Comparison of ENCODE assay signal across 8 mouse cellular contexts in genomic region chr13:51792729-51793424, GRCm38 (mm10). TPM values are rescaled to one million over a fixed set of nuclear protein-coding genes. Genes with fewer than 3 reads are reported as not detected.
DNase-seq lines count a peak whose midpoint lies in the region; ATAC-seq and TF ChIP-seq lines count a peak whose summit lies in the region.

No protein-coding gene starts in this region.

- no peaks in the 10 kb centered on the region for H3K27me3 ChIP-seq in forebrain, embryonic 14.5 days (replicated peaks; ENCODE audit: control insufficient read depth, insufficient read depth, low read length)
- peaks cover 11% of the 10 kb centered on the region for H3K27me3 ChIP-seq in hindbrain, embryonic 11.5 days (ENCODE audit: control insufficient read depth, insufficient read depth, low read length)
- H3K27me3 ChIP-seq in limb, embryonic 15.5 days: peaks cover 13% of the 10 kb centered on the region; the same call in 1 of the 2 replicates
- peaks cover 13% of the 10 kb centered on the region for H3K27me3 ChIP-seq in midbrain, embryonic 14.5 days (ENCODE audit: control insufficient read depth, insufficient read depth, low read length)
- 0 out of 2 replicates have a peak, but pooled peaks cover 9% of the 10 kb centered on the region for H3K27me3 ChIP-seq in stomach, embryonic 15.5 days (replicated peaks)

- no peaks in the 10 kb centered on the region for H3K9me3 ChIP-seq in forebrain, embryonic 14.5 days (replicated peaks; ENCODE audit: control insufficient read depth, low read length)
- no peaks in the 10 kb centered on the region for H3K9me3 ChIP-seq in hindbrain, embryonic 11.5 days (ENCODE audit: control insufficient read depth, low read length)
- H3K9me3 ChIP-seq in limb, embryonic 15.5 days: no peaks in the 10 kb centered on the region
- no peaks in the 10 kb centered on the region for H3K9me3 ChIP-seq in midbrain, embryonic 14.5 days (ENCODE audit: control insufficient read depth, low read length)
- H3K9me3 ChIP-seq in stomach, embryonic 15.5 days: no peaks in the 10 kb centered on the region

- no peaks in the 10 kb centered on the region for H3K36me3 ChIP-seq in forebrain, embryonic 14.5 days (ENCODE audit: control insufficient read depth, insufficient read depth, low read length)
- no peaks in the 10 kb centered on the region for H3K36me3 ChIP-seq in hindbrain, embryonic 11.5 days (ENCODE audit: control insufficient read depth, insufficient read depth, low read length)
- no peaks in the 10 kb centered on the region for H3K36me3 ChIP-seq in limb, embryonic 15.5 days
- H3K36me3 ChIP-seq in midbrain, embryonic 14.5 days (ENCODE audit: control insufficient read depth, insufficient read depth, low read length): no peaks in the 10 kb centered on the region
- no peaks in the 10 kb centered on the region for H3K36me3 ChIP-seq in stomach, embryonic 15.5 days

- TF ChIP-seq POLR2A in brain, embryonic 14.5 days (IDR thresholded peaks at IDR 0.05; ENCODE audit: borderline replicate concordance, extremely low read depth, insufficient read depth, insufficient read length, poor library complexity, severe bottlenecking): no peak

- H3K9ac ChIP-seq in forebrain, embryonic 14.5 days (ENCODE audit: low read length): peak overlapping the region; percentile 90
- peak overlapping the region; percentile 73 for H3K9ac ChIP-seq in hindbrain, embryonic 11.5 days (ENCODE audit: low read depth, low read length)
- peak overlapping the region; percentile 70 for H3K9ac ChIP-seq in limb, embryonic 15.5 days
- peak overlapping the region; percentile 85 for H3K9ac ChIP-seq in midbrain, embryonic 14.5 days (replicated peaks; ENCODE audit: low read length)
- H3K9ac ChIP-seq in stomach, embryonic 15.5 days: peak overlapping the region; percentile 75

- 2% methylated on average over 41 of the region's 43 CpGs for WGBS in forebrain, embryonic 14.5 days
- WGBS in hindbrain, embryonic 11.5 days: 4% methylated on average over 43 of the region's 43 CpGs
- WGBS in limb, embryonic 15.5 days: 2% methylated on average over 43 of the region's 43 CpGs
- 2% methylated on average over 43 of the region's 43 CpGs for WGBS in midbrain, embryonic 14.5 days
- WGBS in stomach, embryonic 15.5 days: 3% methylated on average over 43 of the region's 43 CpGs

- no peak for DNase-seq in frontal cortex, adult 2 months (ENCODE audit: extremely low spot score in 1 of 2, low spot score in 1 of 2)
- peak; percentile 39 for DNase-seq in brain, embryonic 14.5 days (ENCODE audit: low read depth)
- DNase-seq in forebrain, embryonic 14.5 days (ENCODE audit: low spot score): peak; percentile 34
- DNase-seq in hindbrain, embryonic 11.5 days (ENCODE audit: low spot score): peak; percentile 64
- DNase-seq in midbrain, embryonic 14.5 days: peak; percentile 64

- H3K27ac ChIP-seq in forebrain, embryonic 14.5 days (ENCODE audit: low read depth, low read length): peak overlapping the region; percentile 71
- no peak overlapping the region for H3K27ac ChIP-seq in hindbrain, embryonic 11.5 days (ENCODE audit: low read depth, low read length)
- H3K27ac ChIP-seq in limb, embryonic 15.5 days: no peak overlapping the region
- H3K27ac ChIP-seq in midbrain, embryonic 14.5 days (replicated peaks; ENCODE audit: low read depth, low read length): peak overlapping the region; percentile 74
- peak overlapping the region; percentile 37; the same call in 1 of the 2 replicates for H3K27ac ChIP-seq in stomach, embryonic 15.5 days

- H3K4me3 ChIP-seq in forebrain, embryonic 14.5 days (ENCODE audit: low read depth, low read length): peak overlapping the region; percentile 79
- peak overlapping the region; percentile 69 for H3K4me3 ChIP-seq in hindbrain, embryonic 11.5 days (ENCODE audit: low read depth, low read length)
- peak overlapping the region; percentile 78 for H3K4me3 ChIP-seq in limb, embryonic 15.5 days
- H3K4me3 ChIP-seq in midbrain, embryonic 14.5 days (replicated peaks; ENCODE audit: low read depth, low read length): peak overlapping the region; percentile 78
- H3K4me3 ChIP-seq in stomach, embryonic 15.5 days (replicated peaks): peak overlapping the region; percentile 69

- peak; percentile 24 for ATAC-seq in frontal cortex, adult (ENCODE audit: low TSS enrichment)
- peak; percentile 21 for ATAC-seq in forebrain, embryonic 14.5 days
- ATAC-seq in hindbrain, embryonic 11.5 days (ENCODE audit: low FRiP score): peak; percentile 55
- 0 out of 2 replicates have a peak, but pooled peaks have one; percentile 26 for ATAC-seq in limb, embryonic 15.5 days (ENCODE audit: insufficient number of reproducible peaks, low FRiP score, low TSS enrichment, low read depth)
- ATAC-seq in midbrain, embryonic 14.5 days (ENCODE audit: low FRiP score, low TSS enrichment): peak; percentile 49
- peak; percentile 33; the same call in 1 of the 2 replicates for ATAC-seq in stomach, embryonic 15.5 days (ENCODE audit: insufficient read depth, low FRiP score, low read depth)

- peaks cover 20% of the 10 kb centered on the region for H3K4me1 ChIP-seq in forebrain, embryonic 14.5 days (ENCODE audit: control insufficient read depth, insufficient read depth, low read length)
- peaks cover 8% of the 10 kb centered on the region for H3K4me1 ChIP-seq in hindbrain, embryonic 11.5 days (replicated peaks; ENCODE audit: control insufficient read depth, insufficient read depth, low read length)
- peaks cover 19% of the 10 kb centered on the region for H3K4me1 ChIP-seq in limb, embryonic 15.5 days
- peaks cover 8% of the 10 kb centered on the region for H3K4me1 ChIP-seq in midbrain, embryonic 14.5 days (ENCODE audit: control insufficient read depth, insufficient read depth, low read length)
- H3K4me1 ChIP-seq in stomach, embryonic 15.5 days: peaks cover 3% of the 10 kb centered on the region; the same call in 1 of the 2 replicates

- TF ChIP-seq CTCF in brain, embryonic 14.5 days (IDR thresholded peaks at IDR 0.05; ENCODE audit: borderline replicate concordance, extremely low read depth, insufficient read depth, insufficient read length): peak; percentile 4; the same call in 1 of the 2 replicates

- H3K4me2 ChIP-seq in forebrain, embryonic 14.5 days (ENCODE audit: low read length): peak overlapping the region; percentile 96
- peak overlapping the region; percentile 97 for H3K4me2 ChIP-seq in hindbrain, embryonic 11.5 days (replicated peaks; ENCODE audit: low read depth, low read length)
- H3K4me2 ChIP-seq in limb, embryonic 15.5 days: peak overlapping the region; percentile 99
- H3K4me2 ChIP-seq in midbrain, embryonic 14.5 days (ENCODE audit: low read length): peak overlapping the region; percentile 96
- peak overlapping the region; percentile 95 for H3K4me2 ChIP-seq in stomach, embryonic 15.5 days

RNA-seq across cellular contexts. Expression of gene Sema4d, which starts 0.7 kb away (rescaled TPM):
- 80.9 and 95.5 TPM in 2 replicates for polyA plus RNA-seq in frontal cortex, adult 2 months (2012; rRNA removed)
- polyA plus RNA-seq in brain, embryonic 14.5 days (2012; rRNA removed): 20.4 and 25.6 TPM in 2 replicates
- 12.7 and 22.1 TPM in 2 replicates for polyA plus RNA-seq in forebrain, embryonic 14.5 days (2014; fragmentation: Nextera tagmentation; extraction: Ambion mirVana)
- polyA plus RNA-seq in hindbrain, embryonic 11.5 days (2014; fragmentation: Nextera tagmentation; extraction: Ambion mirVana): 3.9 and 5.2 TPM in 2 replicates
- polyA plus RNA-seq in limb, embryonic 15.5 days (2015; fragmentation: Nextera tagmentation; extraction: Ambion mirVana): 7.1 and 8.0 TPM in 2 replicates
- polyA plus RNA-seq in midbrain, embryonic 14.5 days (2014; fragmentation: Nextera tagmentation; extraction: Ambion mirVana): 11.5 and 13.3 TPM in 2 replicates
- polyA plus RNA-seq in stomach, embryonic 15.5 days (2015; fragmentation: Nextera tagmentation; extraction: Ambion mirVana): 8.4 and 10.2 TPM in 2 replicates

RNA-seq across cellular contexts. Expression of gene Gadd45g, which starts 53.6 kb away (rescaled TPM):
- polyA plus RNA-seq in frontal cortex, adult 2 months (2012; rRNA removed): 43.0 and 54.0 TPM in 2 replicates
- 78.9 and 148 TPM in 2 replicates for polyA plus RNA-seq in brain, embryonic 14.5 days (2012; rRNA removed)
- 112 and 132 TPM in 2 replicates for polyA plus RNA-seq in forebrain, embryonic 14.5 days (2014; fragmentation: Nextera tagmentation; extraction: Ambion mirVana)
- polyA plus RNA-seq in hindbrain, embryonic 11.5 days (2014; fragmentation: Nextera tagmentation; extraction: Ambion mirVana): 174 and 179 TPM in 2 replicates
- polyA plus RNA-seq in limb, embryonic 15.5 days (2015; fragmentation: Nextera tagmentation; extraction: Ambion mirVana): 61.7 and 77.7 TPM in 2 replicates
- 58.7 and 85.9 TPM in 2 replicates for polyA plus RNA-seq in midbrain, embryonic 14.5 days (2014; fragmentation: Nextera tagmentation; extraction: Ambion mirVana)
- polyA plus RNA-seq in stomach, embryonic 15.5 days (2015; fragmentation: Nextera tagmentation; extraction: Ambion mirVana): 36.2 and 39.0 TPM in 2 replicates

Comparison
In these comparisons a context has a peak if more than half of its experiments do, and no peak if none do; other contexts are left out.
1. DNase-seq: peak in brain, embryonic 14.5 days (single experiment), forebrain, embryonic 14.5 days (single experiment), hindbrain, embryonic 11.5 days (single experiment) and midbrain, embryonic 14.5 days (single experiment); none in frontal cortex, adult 2 months (0 of 2).
2. H3K27ac ChIP-seq: peak in forebrain, embryonic 14.5 days (single experiment), midbrain, embryonic 14.5 days (single experiment) and stomach, embryonic 15.5 days (single experiment); none in hindbrain, embryonic 11.5 days (single experiment) and limb, embryonic 15.5 days (single experiment).
3. Peak in every context shown above with its lines, with median percentiles within 50 percentile points of each other: ATAC-seq, H3K4me2 ChIP-seq, H3K4me3 ChIP-seq and H3K9ac ChIP-seq.